Mouse (Mus musculus) gastrocnemius, postnatal 14 days (tissue): ENCODE data around the gene Mycbp2. TPM values are rescaled to one million over a fixed set of nuclear protein-coding genes. Genes with fewer than 3 reads are reported as not detected.

ENCODE experiments used
- DNase-seq: peaks from one replicate; pipeline ENCODE4 v3.0.0; 2021; ENCODE audit warnings: mixed read lengths
- intact Hi-C: fragments of 180-260 bp; cut with DNase I; formaldehyde crosslinking; loops from one replicate; pipeline ENCODE4 v1.15.1; 2025; ENCODE audit warnings: low total_unique reads
- long read RNA-seq, 2 experiments: library from polyadenylated mRNA; stranded (forward); transcript quantifications; one replicate each; pipeline ENCODE4 v2.0.0; 2021
- total RNA-seq, 2 experiments: library from RNA; stranded (reverse); gene quantifications; 2 replicates each; pipeline ENCODE4 v1.2.3; 2021

Gene Mycbp2
- 10 to 100 TPM; 23.9 to 24.0 TPM for total RNA-seq
- long read RNA-seq, experiment 1, partial matches to known transcripts: 2 of 4 reads
- long read RNA-seq, experiment 1, other reads (novel, unspliced or antisense): 2 of 4 reads
- long read RNA-seq, experiment 2, partial matches to known transcripts: 4 of 4 reads
- long read RNA-seq, experiment 2, other reads (novel, unspliced or antisense): 0 of 4 reads

DNA sequence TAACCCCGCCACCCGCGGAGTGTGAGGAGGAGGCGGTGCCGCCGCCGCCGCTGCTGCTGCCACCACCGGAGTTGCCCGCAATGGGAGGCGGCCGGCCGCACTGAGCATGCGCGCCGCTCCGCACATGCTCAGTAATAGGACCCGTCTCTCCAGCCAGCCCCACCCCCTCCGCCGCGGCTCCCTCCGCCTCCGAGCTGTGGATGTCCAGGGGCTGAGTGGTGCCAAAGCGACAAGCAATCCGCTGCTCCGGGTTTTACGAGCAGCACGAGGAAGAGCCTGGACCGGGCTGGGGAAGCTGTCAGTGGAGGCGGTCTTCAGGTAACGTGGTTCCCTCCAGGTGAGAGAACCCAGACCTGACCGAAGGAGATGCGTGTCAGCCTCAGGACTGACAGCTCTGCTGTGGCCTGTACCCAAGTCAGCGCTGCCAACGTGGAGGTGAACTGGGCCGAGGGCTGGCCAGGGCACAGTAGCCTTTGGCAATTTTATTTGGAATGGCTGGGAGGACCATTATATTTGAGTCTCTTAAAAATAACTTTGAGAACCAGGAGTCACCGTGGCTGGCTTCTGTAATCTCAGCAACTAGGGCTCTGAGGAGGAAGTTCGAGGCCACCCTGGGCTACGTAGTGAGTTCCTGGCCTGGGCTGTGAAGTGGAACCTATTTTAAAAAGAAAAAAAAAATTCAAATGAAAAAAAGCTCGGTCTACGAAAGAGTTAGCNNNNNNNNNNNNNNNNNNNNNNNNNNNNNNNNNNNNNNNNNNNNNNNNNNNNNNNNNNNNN is at the start of gene Mycbp2:
Gene Mycbp2, minus strand, starts transcription at position 86 of the 777 bp plus-strand sequence.
- peak; percentile 99 for DNase-seq
- intact Hi-C loops: no loop called here

DNA sequence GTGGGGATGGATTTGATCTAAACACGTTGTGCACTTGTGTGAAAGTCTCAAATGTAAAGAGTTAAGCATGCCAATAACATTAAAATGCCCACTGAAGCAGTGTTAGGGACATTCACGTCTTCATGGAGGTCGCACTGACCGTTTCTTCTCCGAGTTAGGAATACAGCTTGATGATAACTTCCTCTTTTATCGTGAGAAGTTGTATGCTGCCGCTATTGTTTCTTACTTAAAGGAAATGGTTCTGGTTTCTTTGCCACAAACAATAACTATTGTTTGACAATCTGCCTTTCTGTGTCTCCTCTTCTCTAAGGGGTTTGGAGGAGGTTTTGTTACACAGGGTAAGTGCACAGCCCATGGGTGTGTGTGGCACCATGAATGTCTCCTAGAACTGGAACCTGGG is 45.8 kb upstream of the Mycbp2 start:
- no peak for DNase-seq
- intact Hi-C loops: no loop called here

DNA sequence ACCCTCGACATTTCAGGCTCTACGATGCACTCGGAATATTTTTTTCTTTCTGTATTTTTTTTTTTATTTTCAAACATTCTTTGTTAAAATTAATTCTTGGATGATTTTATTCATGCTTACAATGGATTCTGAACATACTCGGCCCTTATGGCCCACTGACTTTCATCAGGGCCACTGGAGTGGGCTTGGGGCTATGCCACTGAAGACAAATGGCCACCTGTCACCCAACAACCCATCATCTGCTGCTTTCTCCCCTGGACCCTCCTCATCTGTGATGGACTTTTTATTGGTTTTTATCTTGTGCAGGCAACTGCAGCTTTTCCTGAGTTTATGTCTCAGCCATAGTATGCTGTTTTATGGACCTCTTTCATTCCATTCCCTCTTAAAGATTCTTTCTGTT is 40.8 kb upstream of the Mycbp2 start:
- intact Hi-C loops: no loop called here
- DNase-seq: no peak

DNA sequence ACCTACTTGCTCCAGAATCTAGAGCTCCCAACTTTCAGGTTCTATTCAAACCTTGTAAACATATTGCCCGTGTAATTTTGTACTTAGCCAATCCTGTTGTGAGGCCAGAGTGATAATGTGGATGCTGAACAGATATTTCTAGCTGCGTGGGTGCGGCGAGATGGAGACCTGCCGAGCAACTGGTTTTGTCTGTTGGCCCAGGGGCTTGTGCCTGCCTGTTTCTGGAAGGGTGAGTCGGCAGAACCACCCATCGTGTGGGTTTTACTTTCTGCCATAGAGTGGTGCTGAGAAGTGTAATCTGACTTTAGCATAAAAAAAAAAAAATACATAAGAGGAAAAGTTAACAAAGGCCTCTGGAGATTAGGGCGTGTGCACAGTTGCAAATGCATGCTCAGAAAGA is 40.3 kb upstream of the Mycbp2 start:
- no peak for DNase-seq
- intact Hi-C loops: no loop called here

DNA sequence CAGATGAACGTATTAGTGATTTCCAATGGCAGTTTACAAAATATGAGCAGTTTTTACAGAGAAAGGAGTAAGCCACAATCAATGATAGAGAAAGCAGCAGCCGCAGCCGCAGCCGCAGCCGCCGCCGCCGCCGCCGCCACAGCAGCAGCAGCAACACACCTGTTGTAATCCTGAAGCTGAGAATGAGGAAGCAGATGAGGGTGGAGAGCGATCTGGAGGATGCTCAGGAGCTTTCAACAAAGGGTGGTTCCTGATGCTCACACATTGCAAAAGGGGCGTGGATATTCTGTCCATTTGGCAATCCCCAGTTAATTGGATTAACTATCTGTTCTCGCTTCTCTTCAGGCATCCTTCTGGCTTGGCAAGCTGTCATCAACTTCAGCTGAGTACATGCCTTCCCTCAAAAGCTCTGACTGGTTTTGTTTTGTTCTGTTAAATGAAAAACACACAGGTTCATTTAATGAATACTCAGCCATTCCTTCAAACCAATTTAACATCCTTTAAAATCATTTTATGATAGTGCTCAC is 38.5 kb upstream of the Mycbp2 start:
- intact Hi-C loops: no loop called here
- no peak for DNase-seq

DNA sequence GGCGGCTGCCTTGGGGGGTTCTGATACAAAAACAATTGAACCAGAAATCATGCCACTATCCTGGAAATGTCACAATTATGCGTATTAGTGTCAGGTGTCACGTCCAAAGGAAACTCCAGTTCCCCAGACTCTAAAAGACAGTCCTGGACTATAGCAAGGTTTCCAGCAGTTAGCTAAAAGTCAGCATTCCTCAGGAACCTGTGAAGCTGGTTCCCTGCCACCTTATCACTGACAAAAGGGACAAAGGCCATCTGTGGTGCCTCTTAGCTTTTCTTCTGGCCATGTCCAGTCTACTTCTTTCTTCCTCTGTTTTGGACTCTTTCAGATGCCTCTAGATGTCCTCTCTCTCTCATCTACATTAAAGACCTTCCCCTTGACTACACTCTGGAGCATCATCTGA is 32.1 kb upstream of the Mycbp2 start:
- DNase-seq: no peak
- intact Hi-C loops: no loop called here

DNA sequence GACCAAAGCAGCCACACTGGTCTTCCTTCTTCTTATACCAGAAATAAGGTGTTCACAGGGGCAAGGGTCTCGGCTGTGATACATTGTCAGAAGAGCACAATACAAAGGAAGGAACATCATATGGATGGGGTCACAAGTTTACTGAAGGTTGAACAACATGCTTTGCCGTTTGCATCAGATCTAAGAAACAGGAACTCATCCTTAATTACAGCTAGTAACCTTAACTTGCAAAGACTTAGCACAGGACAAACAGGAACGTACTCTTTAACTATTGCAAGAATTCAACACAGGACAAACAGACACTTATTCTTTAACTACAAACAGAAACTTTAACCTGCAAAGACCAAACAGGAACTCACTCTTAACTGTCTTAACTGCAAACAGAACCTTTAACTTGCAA is 30.2 kb upstream of the Mycbp2 start:
- no peak for DNase-seq
- intact Hi-C loops: no loop called here

DNA sequence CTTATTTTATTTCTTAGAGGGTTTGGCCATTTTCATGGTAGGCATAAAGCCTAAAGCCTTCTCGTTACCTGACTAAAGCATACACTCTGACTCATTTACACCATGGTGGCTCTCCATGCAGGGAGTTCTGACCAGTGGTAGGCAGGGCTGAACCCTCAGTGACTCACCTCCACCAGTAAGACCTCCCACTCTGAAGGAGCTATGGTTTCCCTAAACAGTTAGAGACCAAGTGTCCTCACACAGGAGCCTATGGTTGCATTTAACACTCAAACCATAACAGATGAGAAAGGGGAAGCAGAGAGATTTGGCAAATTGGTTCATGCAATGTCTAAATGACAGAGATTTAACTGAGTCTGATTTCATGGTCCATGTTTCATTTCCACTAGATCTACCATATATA is 28.9 kb upstream of the Mycbp2 start:
- intact Hi-C loops: no loop called here
- DNase-seq: no peak

DNA sequence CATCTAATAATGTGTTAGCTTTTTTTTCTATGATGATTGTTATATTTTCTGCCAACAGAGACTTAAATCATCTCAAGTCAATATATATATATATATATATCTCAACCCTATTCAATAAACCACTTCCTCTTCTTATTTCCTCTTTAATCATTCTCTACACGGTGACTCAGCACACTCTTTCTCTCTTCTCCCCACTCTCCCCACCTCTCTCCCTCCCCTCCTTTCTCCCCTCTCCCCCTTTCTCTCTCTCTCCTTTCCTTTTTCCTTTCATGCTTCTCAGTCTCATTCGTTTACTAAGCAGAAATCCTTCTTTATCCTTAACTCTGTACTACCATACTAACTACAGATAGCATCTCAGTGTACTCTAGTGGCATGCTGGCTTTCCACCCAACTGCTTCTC is 16.6 kb upstream of the Mycbp2 start:
- intact Hi-C loops: no loop called here
- no peak for DNase-seq

DNA sequence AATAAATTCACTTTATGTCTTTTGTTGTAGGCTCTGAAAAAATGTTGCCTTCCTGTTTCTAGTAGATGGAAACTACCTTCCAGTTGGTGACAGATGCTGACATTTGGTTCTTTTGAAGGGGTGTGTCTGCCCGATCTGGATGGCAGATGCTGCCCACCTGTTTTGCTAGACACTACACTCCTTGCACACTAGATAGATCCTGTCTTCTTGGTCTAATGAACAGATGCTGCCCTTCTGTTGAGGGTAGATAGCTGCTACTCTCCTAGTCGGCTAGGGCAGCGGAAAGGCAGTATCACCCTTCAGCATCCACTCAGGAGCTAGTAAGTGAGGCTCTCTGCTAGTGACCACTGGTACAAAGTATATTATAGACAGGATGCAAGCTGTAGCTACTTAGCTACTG is 9.5 kb upstream of the Mycbp2 start:
- DNase-seq: no peak
- intact Hi-C loops: loop anchor here (10.0 kb wide), 1 partner anchor 99 kb away; no protein-coding TSS in a partner anchor

DNA sequence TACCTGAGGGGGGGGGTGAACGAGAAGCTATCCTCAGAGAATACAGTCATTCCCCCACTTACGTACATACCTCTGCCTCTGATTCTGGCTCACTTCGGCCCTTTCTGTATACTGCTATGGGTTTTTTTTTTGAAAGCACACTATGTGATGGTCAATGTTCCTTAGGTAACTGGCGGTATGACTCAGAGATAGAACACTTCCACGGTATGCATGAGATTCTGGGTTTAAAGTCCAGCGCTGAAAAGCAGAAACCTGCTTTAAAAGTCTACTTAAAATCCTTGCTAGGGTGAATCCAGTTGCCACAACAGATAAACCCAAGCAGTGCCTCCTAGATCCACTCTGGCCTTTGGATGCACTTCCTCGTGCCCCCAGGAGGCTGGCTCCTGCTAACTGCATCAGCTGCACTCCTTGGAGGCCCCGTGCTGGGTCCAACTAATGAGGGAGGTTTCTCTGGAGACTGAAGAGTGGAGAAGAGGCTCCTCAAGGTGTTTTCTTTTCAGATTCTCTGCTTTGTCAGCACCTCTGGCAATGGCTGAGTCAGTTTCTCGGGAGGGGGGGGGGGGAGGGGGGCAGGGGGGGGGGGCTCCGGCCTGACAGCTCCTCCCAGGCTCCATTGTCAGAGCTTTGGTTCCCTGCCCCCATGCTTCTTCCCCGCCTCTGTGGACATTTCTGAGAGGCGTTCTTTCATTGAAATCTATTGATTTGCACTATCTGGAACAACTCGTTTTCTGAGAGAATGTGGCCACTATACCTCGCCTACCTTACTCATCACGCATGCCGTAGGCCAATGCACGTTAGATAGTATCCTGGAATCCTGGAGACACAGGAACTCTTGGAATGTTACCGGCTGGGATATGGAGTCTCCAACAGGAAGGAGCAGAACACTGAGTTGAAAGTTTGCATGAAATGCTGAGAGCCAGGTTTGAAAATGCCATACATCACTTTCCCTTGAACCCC is 8.1 kb upstream of the Mycbp2 start:
- intact Hi-C loops: loop anchor here (10.0 kb wide), 1 partner anchor 100 kb away; no protein-coding TSS in a partner anchor
- no peak for DNase-seq

DNA sequence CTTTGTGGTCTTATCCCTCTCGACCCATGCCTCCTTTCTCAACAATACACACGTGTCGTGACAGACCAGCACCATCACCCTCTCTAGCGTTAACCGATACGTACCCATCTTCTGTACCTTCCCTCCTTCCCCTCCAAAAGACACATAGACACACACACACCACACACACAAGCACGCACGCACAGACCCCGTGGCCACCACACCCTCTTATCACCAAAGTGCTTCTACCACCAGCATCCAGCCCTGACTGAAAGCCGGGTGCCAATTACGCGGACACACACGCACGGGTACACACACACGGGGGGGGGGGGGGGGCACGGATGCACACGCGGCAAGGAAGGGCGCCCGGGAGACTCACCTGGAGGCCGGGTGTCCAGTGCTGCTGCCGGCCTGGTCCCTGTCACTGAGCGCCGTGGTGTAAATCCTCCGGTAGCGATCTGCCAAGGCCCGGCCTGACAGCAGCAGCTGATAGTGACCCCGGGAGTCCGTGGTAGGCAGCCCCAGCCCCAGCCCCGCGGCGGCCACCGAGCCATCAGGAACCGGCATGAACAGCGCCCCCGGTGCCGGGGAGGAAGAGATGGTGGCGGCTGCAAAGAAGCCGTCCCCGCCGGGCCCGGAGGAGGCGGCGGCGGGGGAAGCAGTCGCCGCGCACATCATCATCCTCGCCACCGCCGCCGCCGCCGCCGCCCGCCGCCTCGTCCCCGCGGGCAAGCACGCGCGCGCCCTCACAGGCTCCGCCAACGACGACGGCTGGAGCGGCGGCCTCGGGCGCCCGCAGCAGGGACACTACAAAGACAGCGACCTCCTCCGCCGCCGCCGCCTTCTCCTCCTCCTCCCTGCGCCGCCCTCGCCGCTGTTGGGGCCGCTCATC is 521 bp downstream of the Mycbp2 start:
- peak; percentile 63 for DNase-seq
- intact Hi-C loops: no loop called here

DNA sequence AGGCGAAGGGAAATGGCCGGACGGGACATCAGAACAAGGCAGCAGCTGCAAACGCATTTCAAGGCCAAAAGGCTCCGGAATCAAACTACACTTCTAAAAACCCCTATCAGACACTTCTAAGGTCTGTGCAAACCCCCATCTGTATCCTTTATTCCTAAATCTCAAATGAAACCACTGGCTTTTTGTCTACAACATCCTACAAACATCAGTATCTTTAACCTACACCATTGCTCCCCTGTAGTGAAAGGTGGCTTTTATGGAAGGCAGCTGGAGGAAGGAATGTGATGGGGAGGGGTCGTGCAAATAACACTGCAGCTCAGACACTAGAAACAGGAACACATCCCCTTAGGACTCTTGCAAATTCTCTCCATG is 1.1 kb downstream of the Mycbp2 start:
- intact Hi-C loops: no loop called here
- DNase-seq: no peak

DNA sequence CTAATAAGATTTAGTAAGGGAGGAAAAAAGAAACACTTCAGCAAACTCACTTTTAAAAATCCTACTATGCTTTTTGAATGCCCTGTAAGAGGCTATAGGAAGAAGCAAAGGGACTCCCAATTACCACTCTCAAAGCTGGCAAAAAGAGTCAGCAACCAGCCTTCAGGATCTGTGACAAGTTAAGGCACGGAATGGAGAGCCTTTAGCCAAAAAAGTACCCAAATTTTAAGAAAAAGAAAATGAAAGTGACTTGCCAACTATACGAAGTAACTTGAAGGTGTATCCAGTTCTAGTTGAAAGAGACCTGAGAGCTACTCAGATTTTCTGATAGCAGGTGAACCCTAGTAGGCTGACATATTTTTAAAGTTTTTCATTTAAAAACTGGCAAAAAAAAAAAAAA is 1.6 kb downstream of the Mycbp2 start:
- DNase-seq: no peak
- intact Hi-C loops: no loop called here

DNA sequence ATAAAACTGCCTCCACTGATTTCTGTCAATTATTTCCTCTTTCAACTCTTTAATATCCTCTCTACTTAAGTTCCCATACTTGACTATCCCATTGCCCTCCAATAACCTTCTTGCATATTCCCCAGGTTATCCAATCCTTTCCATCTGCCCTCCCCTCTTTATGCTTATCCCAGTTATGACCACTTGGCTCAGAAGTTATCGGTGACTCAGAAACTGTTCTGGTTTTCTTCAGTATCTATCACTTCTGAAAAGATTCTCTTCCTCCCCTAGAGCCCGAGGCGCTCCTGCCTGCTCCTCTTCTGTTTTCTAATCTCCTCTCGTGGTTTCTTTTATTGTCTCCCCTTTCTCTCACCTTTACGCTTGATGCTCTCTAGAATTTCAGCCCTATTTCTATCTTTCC is 2.8 kb downstream of the Mycbp2 start:
- no peak for DNase-seq
- intact Hi-C loops: no loop called here

DNA sequence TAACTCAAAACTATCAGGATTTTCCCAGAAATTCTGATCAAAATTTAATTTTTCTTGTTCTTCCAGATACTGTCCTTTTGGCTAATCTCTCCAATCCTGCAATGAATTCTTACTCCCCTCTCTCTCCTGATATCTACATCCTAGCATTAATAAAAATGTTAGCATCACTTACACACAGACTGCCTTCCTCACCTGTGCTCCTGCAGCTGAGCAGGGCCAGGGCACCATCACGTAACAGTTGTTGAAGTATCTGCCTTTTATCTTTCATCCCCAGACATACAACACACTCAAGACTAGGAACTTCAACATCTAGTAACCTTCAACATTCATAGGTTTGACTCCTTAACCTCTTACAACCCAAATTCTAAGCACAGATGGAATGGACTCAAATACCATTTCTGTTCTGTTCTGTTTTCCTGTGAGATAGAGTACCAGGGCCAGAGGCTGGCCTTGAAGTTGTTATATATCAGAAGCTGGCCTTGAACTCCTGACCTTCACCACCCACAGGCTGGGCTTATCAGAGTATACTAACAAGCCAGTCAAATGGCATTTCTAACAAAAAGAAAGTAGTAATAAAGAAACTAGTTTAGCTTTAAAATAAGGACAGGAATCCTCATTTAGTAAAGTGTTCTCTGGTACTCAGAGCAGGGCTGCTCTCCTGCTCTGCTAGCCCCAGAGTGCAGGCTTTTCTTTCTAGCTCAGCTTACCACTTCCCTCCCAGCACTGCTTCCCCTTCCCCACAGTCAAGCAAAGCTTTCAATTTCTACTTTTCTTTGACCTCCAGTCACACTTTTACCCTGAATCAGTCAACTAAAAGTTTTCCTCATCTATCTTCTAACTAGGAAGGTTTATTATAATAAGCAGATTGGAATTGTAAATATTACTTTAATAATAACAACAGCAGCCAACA is 5.0 kb downstream of the Mycbp2 start:
- no peak for DNase-seq
- intact Hi-C loops: no loop called here

DNA sequence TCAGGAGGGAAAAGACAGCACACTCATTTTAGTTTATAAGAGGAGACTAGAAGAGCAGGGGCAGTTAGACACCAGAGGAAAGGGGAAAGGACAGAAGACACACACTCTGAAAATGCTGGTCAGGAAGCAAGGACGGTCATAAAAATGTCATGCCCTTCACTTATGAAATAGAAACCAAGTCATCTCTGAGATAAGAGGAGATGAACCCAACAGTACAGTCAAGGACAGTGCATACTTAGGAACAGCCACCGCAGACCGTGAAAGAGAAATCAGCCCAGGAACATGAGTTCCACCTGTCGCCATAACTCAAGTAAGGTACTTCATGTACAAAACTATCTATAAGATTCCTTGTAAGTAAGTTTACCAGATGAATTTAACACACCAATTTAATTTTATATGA is 33.7 kb downstream of the Mycbp2 start:
- intact Hi-C loops: no loop called here
- no peak for DNase-seq

DNA sequence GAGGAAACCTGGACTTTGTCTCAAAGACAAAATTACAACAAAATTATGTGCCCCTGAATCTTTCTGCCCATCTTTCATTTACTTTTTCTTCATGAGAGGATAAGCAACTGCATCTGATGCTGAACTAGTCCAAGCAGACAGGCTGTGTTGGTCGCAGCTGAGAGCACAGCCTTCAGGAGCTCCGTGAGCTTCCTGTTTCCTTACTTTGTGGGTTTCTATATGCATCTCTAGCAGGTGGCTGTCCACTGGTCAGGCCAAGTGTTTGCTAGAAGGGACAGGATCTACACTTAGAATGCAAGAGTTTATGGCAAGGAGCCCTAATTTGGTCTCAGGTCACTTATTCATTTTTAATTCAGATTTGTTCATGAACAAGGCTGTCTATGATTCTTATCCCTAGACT is 50.4 kb downstream of the Mycbp2 start:
- DNase-seq: no peak
- intact Hi-C loops: no loop called here
